Mouse (Mus musculus): ENCODE measurements at regions not wholly inside any gene's neighbourhood (a gene's known extent, or its start where the extent isn't known, plus 50 kb on each side); places are given as distances from the start of the nearest gene placed in this dataset.
A peak's percentile ranks its signal among the peaks of the same experiment; 100 is the strongest.

- Histone ChIP-seq H3K27me3 (no peaks in the 10 kb centered on the region), H3K4me2 (no peak overlapping the region), H3K36me3 (no peaks in the 10 kb centered on the region), H3K9me3 (replicated peaks) (no peaks in the 10 kb centered on the region), H3K9ac (no peak overlapping the region), H3K4me1 (no peaks in the 10 kb centered on the region), H3K4me3 (replicated peaks) (no peak overlapping the region), H3K27ac (0 out of 2 replicates have a peak overlapping the region, but pooled peaks have one; percentile 28)
- 55% methylated on average over 3 of the region's 3 CpGs for WGBS
- ATAC-seq (replicated peaks; ENCODE audit: low FRiP score) = 0 out of 2 replicates have a peak, but pooled peaks have one; percentile 46
Measured at GRCm38 (mm10) chr7:93795210-93795609, 715.5 kb downstream of the Fam181b start.

GRCm38 (mm10) chr7:93835697-93836096 is 756.0 kb downstream of the Fam181b start:
- no peak for ATAC-seq (replicated peaks; ENCODE audit: low FRiP score)
- no peak overlapping the region for H3K4me2 ChIP-seq
- no peak overlapping the region for H3K4me3 ChIP-seq (replicated peaks)
- H3K9ac ChIP-seq = no peak overlapping the region
- 70% methylated on average over 3 of the region's 3 CpGs for WGBS
- H3K9me3 ChIP-seq (replicated peaks) = no peaks in the 10 kb centered on the region
- no peaks in the 10 kb centered on the region for H3K27me3 ChIP-seq
- no peaks in the 10 kb centered on the region for H3K4me1 ChIP-seq
- no peaks in the 10 kb centered on the region for H3K36me3 ChIP-seq
- H3K27ac ChIP-seq = no peak overlapping the region

GRCm38 (mm10) chr7:93836169-93836568 is 756.5 kb downstream of the Fam181b start:
- H3K4me2 ChIP-seq = no peak overlapping the region
- H3K9me3 ChIP-seq (replicated peaks) = no peaks in the 10 kb centered on the region
- WGBS = 50% methylated on average over 2 of the region's 2 CpGs
- H3K4me1 ChIP-seq = no peaks in the 10 kb centered on the region
- no peak overlapping the region for H3K27ac ChIP-seq
- H3K27me3 ChIP-seq = no peaks in the 10 kb centered on the region
- no peak overlapping the region for H3K4me3 ChIP-seq (replicated peaks)
- H3K36me3 ChIP-seq = no peaks in the 10 kb centered on the region
- ATAC-seq (replicated peaks; ENCODE audit: low FRiP score) = no peak
- no peak overlapping the region for H3K9ac ChIP-seq

- 76% methylated on average over 6 of the region's 6 CpGs for WGBS
- H3K27me3 ChIP-seq = no peaks in the 10 kb centered on the region
- no peaks in the 10 kb centered on the region for H3K9me3 ChIP-seq (replicated peaks)
- H3K27ac ChIP-seq = no peak overlapping the region
- ATAC-seq (replicated peaks; ENCODE audit: low FRiP score) = no peak
- no peaks in the 10 kb centered on the region for H3K36me3 ChIP-seq
- H3K4me3 ChIP-seq (replicated peaks) = no peak overlapping the region
- H3K9ac ChIP-seq = no peak overlapping the region
- H3K4me2 ChIP-seq = no peak overlapping the region
- H3K4me1 ChIP-seq = no peaks in the 10 kb centered on the region
Measured at GRCm38 (mm10) chr7:93855025-93855424, 775.4 kb downstream of the Fam181b start.

GRCm38 (mm10) chr7:93893701-93894100 is 814.0 kb downstream of the Fam181b start:
- Histone ChIP-seq H3K9me3 (replicated peaks) (no peaks in the 10 kb centered on the region), H3K36me3 (no peaks in the 10 kb centered on the region), H3K27ac (no peak overlapping the region), H3K4me1 (no peaks in the 10 kb centered on the region), H3K4me3 (replicated peaks) (no peak overlapping the region), H3K4me2 (no peak overlapping the region), H3K9ac (no peak overlapping the region), H3K27me3 (no peaks in the 10 kb centered on the region)
- WGBS = 78% methylated on average over 1 of the region's 1 CpGs
- no peak for ATAC-seq (replicated peaks; ENCODE audit: low FRiP score)

- H3K9ac ChIP-seq = no peak overlapping the region
- no peak overlapping the region for H3K27ac ChIP-seq
- no peak for ATAC-seq (replicated peaks; ENCODE audit: low FRiP score)
- H3K4me2 ChIP-seq = no peak overlapping the region
- H3K9me3 ChIP-seq (replicated peaks) = no peaks in the 10 kb centered on the region
- H3K4me1 ChIP-seq = no peaks in the 10 kb centered on the region
- H3K36me3 ChIP-seq = no peaks in the 10 kb centered on the region
- H3K4me3 ChIP-seq (replicated peaks) = no peak overlapping the region
- no peaks in the 10 kb centered on the region for H3K27me3 ChIP-seq
Measured at GRCm38 (mm10) chr7:93896921-93897320, 817.3 kb downstream of the Fam181b start.

GRCm38 (mm10) chr7:93902770-93903169 is 823.1 kb downstream of the Fam181b start:
- no peaks in the 10 kb centered on the region for H3K4me1 ChIP-seq
- WGBS = 68% methylated on average over 2 of the region's 2 CpGs
- H3K4me3 ChIP-seq (replicated peaks) = no peak overlapping the region
- H3K27ac ChIP-seq = no peak overlapping the region
- H3K27me3 ChIP-seq = no peaks in the 10 kb centered on the region
- H3K9ac ChIP-seq = no peak overlapping the region
- no peaks in the 10 kb centered on the region for H3K36me3 ChIP-seq
- ATAC-seq (replicated peaks; ENCODE audit: low FRiP score) = no peak
- no peak overlapping the region for H3K4me2 ChIP-seq
- no peaks in the 10 kb centered on the region for H3K9me3 ChIP-seq (replicated peaks)

GRCm38 (mm10) chr7:93936925-93937324 is 857.3 kb downstream of the Fam181b start:
- Histone ChIP-seq H3K4me1 (no peaks in the 10 kb centered on the region), H3K27ac (no peak overlapping the region), H3K4me2 (no peak overlapping the region), H3K9ac (no peak overlapping the region), H3K36me3 (no peaks in the 10 kb centered on the region), H3K9me3 (replicated peaks) (no peaks in the 10 kb centered on the region), H3K27me3 (no peaks in the 10 kb centered on the region), H3K4me3 (replicated peaks) (no peak overlapping the region)
- ATAC-seq (replicated peaks; ENCODE audit: low FRiP score) = no peak
- 78% methylated on average over 3 of the region's 3 CpGs for WGBS

GRCm38 (mm10) chr7:93982103-93982502 is 902.4 kb downstream of the Fam181b start:
- H3K4me2 ChIP-seq = no peak overlapping the region
- H3K9me3 ChIP-seq (replicated peaks) = no peaks in the 10 kb centered on the region
- no peak overlapping the region for H3K4me3 ChIP-seq (replicated peaks)
- WGBS = 78% methylated on average over 3 of the region's 3 CpGs
- ATAC-seq (replicated peaks; ENCODE audit: low FRiP score) = no peak
- H3K27ac ChIP-seq = no peak overlapping the region
- H3K4me1 ChIP-seq = no peaks in the 10 kb centered on the region
- H3K27me3 ChIP-seq = no peaks in the 10 kb centered on the region
- no peaks in the 10 kb centered on the region for H3K36me3 ChIP-seq
- no peak overlapping the region for H3K9ac ChIP-seq

- no peak for ATAC-seq (replicated peaks; ENCODE audit: low FRiP score)
- WGBS = 74% methylated on average over 1 of the region's 1 CpGs
Measured at GRCm38 (mm10) chr7:94002780-94003179, 923.1 kb downstream of the Fam181b start.

GRCm38 (mm10) chr7:94042466-94043030 is 962.9 kb downstream of the Fam181b start:
- ATAC-seq (replicated peaks; ENCODE audit: low FRiP score) = no peak
- H3K4me3 ChIP-seq (replicated peaks) = 0 out of 2 replicates have a peak overlapping the region, but pooled peaks have one; percentile 6
- no peaks in the 10 kb centered on the region for H3K36me3 ChIP-seq
- H3K27me3 ChIP-seq = no peaks in the 10 kb centered on the region
- 0 out of 2 replicates have a peak, but pooled peaks cover 4% of the 10 kb centered on the region for H3K4me1 ChIP-seq
- WGBS = 8% methylated on average over 11 of the region's 11 CpGs
- H3K9me3 ChIP-seq (replicated peaks) = no peaks in the 10 kb centered on the region
- H3K27ac ChIP-seq = no peak overlapping the region
- peak overlapping the region; percentile 35 for H3K4me2 ChIP-seq
- H3K9ac ChIP-seq = no peak overlapping the region

More at GRCm38 (mm10) chr7:94002780-94003179, 923.1 kb downstream of the Fam181b start:
- H3K9me3 ChIP-seq (replicated peaks) = no peaks in the 10 kb centered on the region
- no peak overlapping the region for H3K27ac ChIP-seq
- H3K4me2 ChIP-seq = no peak overlapping the region
- no peaks in the 10 kb centered on the region for H3K36me3 ChIP-seq
- no peaks in the 10 kb centered on the region for H3K27me3 ChIP-seq
- no peak overlapping the region for H3K9ac ChIP-seq
- no peaks in the 10 kb centered on the region for H3K4me1 ChIP-seq
- no peak overlapping the region for H3K4me3 ChIP-seq (replicated peaks)

- Histone ChIP-seq H3K27ac (no peak overlapping the region), H3K4me2 (no peak overlapping the region), H3K36me3 (no peaks in the 10 kb centered on the region), H3K9me3 (replicated peaks) (no peaks in the 10 kb centered on the region), H3K4me1 (0 out of 2 replicates have a peak, but pooled peaks cover 4% of the 10 kb centered on the region), H3K4me3 (replicated peaks) (no peak overlapping the region), H3K9ac (no peak overlapping the region), H3K27me3 (no peaks in the 10 kb centered on the region)
- 63% methylated on average over 2 of the region's 2 CpGs for WGBS
- no peak for ATAC-seq (replicated peaks; ENCODE audit: low FRiP score)
Measured at GRCm38 (mm10) chr7:94045428-94045827, 965.8 kb downstream of the Fam181b start.

GRCm38 (mm10) chr7:94046029-94046428 is 966.4 kb downstream of the Fam181b start:
- H3K4me2 ChIP-seq = no peak overlapping the region
- H3K4me1 ChIP-seq = 0 out of 2 replicates have a peak, but pooled peaks cover 4% of the 10 kb centered on the region
- no peak overlapping the region for H3K27ac ChIP-seq
- no peak overlapping the region for H3K9ac ChIP-seq
- no peaks in the 10 kb centered on the region for H3K9me3 ChIP-seq (replicated peaks)
- ATAC-seq (replicated peaks; ENCODE audit: low FRiP score) = no peak
- H3K27me3 ChIP-seq = no peaks in the 10 kb centered on the region
- H3K36me3 ChIP-seq = no peaks in the 10 kb centered on the region
- no peak overlapping the region for H3K4me3 ChIP-seq (replicated peaks)
- 18% methylated on average over 1 of the region's 1 CpGs for WGBS
